Mouse (Mus musculus) intestine, postnatal 0 days (tissue): Measurements from ENCODE around the gene Mctp1. TPM values are rescaled to one million over a fixed set of nuclear protein-coding genes. Genes with fewer than 3 reads are reported as not detected.

Experiments
- ATAC-seq: fragments of 200-750 bp; cut with Nextera tagmentation; 2 replicates; pipeline ENCODE4 v1.8.0; 2017; ENCODE audit warnings: mild to moderate bottlenecking, moderate TSS enrichment, moderate library complexity
- H3K27ac ChIP-seq: fragments of 300-500 bp; sonication (generic); 2 replicates; pipeline ENCODE4 v1.5.1; 2014; ENCODE audit warnings: mild to moderate bottlenecking, low read depth, low read length, moderate library complexity
- H3K27me3 ChIP-seq: fragments of 300-500 bp; sonication (generic); replicated peaks from 2 replicates; pipeline ENCODE4 v1.6.1; 2014; ENCODE audit warnings: low read length, mixed read lengths; ENCODE audit not compliant: control insufficient read depth, insufficient read depth
- H3K36me3 ChIP-seq: fragments of 300-500 bp; sonication (generic); 2 replicates; pipeline ENCODE4 v1.6.1; 2014; ENCODE audit warnings: mild to moderate bottlenecking, moderate library complexity; ENCODE audit not compliant: control insufficient read depth, insufficient read depth
- H3K4me1 ChIP-seq: fragments of 300-500 bp; sonication (generic); replicated peaks from 2 replicates; pipeline ENCODE4 v1.6.1; 2014; ENCODE audit warnings: antibody characterized with exemption, low read length, mixed read lengths; ENCODE audit not compliant: control insufficient read depth, insufficient read depth
- H3K4me2 ChIP-seq: fragments of 300-500 bp; sonication (generic); replicated peaks from 2 replicates; pipeline ENCODE4 v1.6.1; 2014; ENCODE audit warnings: low read depth, mild to moderate bottlenecking, moderate library complexity
- H3K4me3 ChIP-seq: fragments of 300-500 bp; sonication (generic); 2 replicates; pipeline ENCODE4 v1.5.1; 2014; ENCODE audit warnings: low read depth, low read length
- H3K9ac ChIP-seq: fragments of 300-500 bp; sonication (generic); 2 replicates; pipeline ENCODE4 v1.6.1; 2014; ENCODE audit warnings: mild to moderate bottlenecking, low read depth, low read length
- H3K9me3 ChIP-seq: fragments of 300-500 bp; sonication (generic); 2 replicates; pipeline ENCODE4 v1.6.1; 2016; ENCODE audit warnings: mixed run types; ENCODE audit not compliant: control insufficient read depth
- CTCF ChIP-seq: sonication (generic); IDR thresholded peaks from 2 replicates; pipeline ENCODE4 v1.5.1; 2016; ENCODE audit warnings: low read depth, mild to moderate bottlenecking, control low read depth, antibody characterized with exemption, moderate library complexity
- WGBS: fragments of 180-500 bp; shearing (Covaris S2); extraction: QIAGEN DNeasy Blood & Tissue Kit; methylation state at CpG from one replicate; pipeline ENCODE4 v1.1.7; 2014; 5-methylcytosine and 5-hydroxymethylcytosine counted together
- polyA plus RNA-seq: library from polyadenylated mRNA; unstranded; fragments of >200 nt; fragmentation: Nextera tagmentation; extraction: Ambion mirVana; gene quantifications from 2 replicates; pipeline ENCODE4 v1.2.1, GENCODE M21; 2015

Gene Mctp1
- polyA plus RNA-seq, 1 experiment from 2014 or later = 1.2 TPM

- Histone ChIP-seq H3K4me2 (no peak overlapping the region), H3K9me3 (no peaks in the 10 kb centered on the region), H3K4me1 (no peaks in the 10 kb centered on the region), H3K27ac (no peak overlapping the region), H3K9ac (no peak overlapping the region), H3K27me3 (no peaks in the 10 kb centered on the region), H3K4me3 (no peak overlapping the region), H3K36me3 (no peaks in the 10 kb centered on the region)
- ATAC-seq = no peak
- 79% methylated on average over 5 of the region's 5 CpGs for WGBS
- no peak for TF ChIP-seq CTCF
Observed at GRCm38 (mm10) chr13:76840712-76841111, 456.4 kb downstream of the Mctp1 start.

GRCm38 (mm10) chr13:76844629-76845255, 460.4 kb downstream of the Mctp1 start:
- peak; percentile 84 for TF ChIP-seq CTCF
- Histone ChIP-seq H3K27me3 (no peaks in the 10 kb centered on the region), H3K9me3 (no peaks in the 10 kb centered on the region), H3K27ac (no peak overlapping the region), H3K4me1 (no peaks in the 10 kb centered on the region), H3K36me3 (no peaks in the 10 kb centered on the region), H3K4me2 (no peak overlapping the region), H3K4me3 (no peak overlapping the region), H3K9ac (no peak overlapping the region)
- WGBS = 53% methylated on average over 8 of the region's 8 CpGs
- no peak for ATAC-seq

GRCm38 (mm10) chr13:76850412-76851054, 466.2 kb downstream of the Mctp1 start:
- Histone ChIP-seq H3K9me3 (no peaks in the 10 kb centered on the region), H3K27ac (no peak overlapping the region), H3K27me3 (no peaks in the 10 kb centered on the region), H3K4me3 (no peak overlapping the region), H3K36me3 (no peaks in the 10 kb centered on the region), H3K4me2 (no peak overlapping the region), H3K4me1 (no peaks in the 10 kb centered on the region), H3K9ac (no peak overlapping the region)
- TF ChIP-seq CTCF = no peak
- WGBS = 58% methylated on average over 7 of the region's 7 CpGs
- ATAC-seq = no peak

- TF ChIP-seq CTCF = no peak
- no peak overlapping the region for H3K4me2 ChIP-seq
- no peak overlapping the region for H3K4me3 ChIP-seq
- no peaks in the 10 kb centered on the region for H3K36me3 ChIP-seq
- H3K4me1 ChIP-seq = no peaks in the 10 kb centered on the region
- H3K27ac ChIP-seq = no peak overlapping the region
- ATAC-seq = no peak
- H3K9me3 ChIP-seq = no peaks in the 10 kb centered on the region
- no peak overlapping the region for H3K9ac ChIP-seq
- no peaks in the 10 kb centered on the region for H3K27me3 ChIP-seq
- 47% methylated on average over 1 of the region's 1 CpGs for WGBS
Observed at GRCm38 (mm10) chr13:76854306-76854705, 470.0 kb downstream of the Mctp1 start.

GRCm38 (mm10) chr13:76855021-76855420, 470.7 kb downstream of the Mctp1 start:
- Histone ChIP-seq H3K4me3 (no peak overlapping the region), H3K4me2 (no peak overlapping the region), H3K36me3 (no peaks in the 10 kb centered on the region), H3K27me3 (no peaks in the 10 kb centered on the region), H3K9ac (no peak overlapping the region), H3K27ac (no peak overlapping the region), H3K4me1 (no peaks in the 10 kb centered on the region), H3K9me3 (no peaks in the 10 kb centered on the region)
- TF ChIP-seq CTCF = no peak
- ATAC-seq = no peak
- 91% methylated on average over 3 of the region's 3 CpGs for WGBS

- H3K27ac ChIP-seq = no peak overlapping the region
- no peak overlapping the region for H3K9ac ChIP-seq
- no peak overlapping the region for H3K4me2 ChIP-seq
- no peaks in the 10 kb centered on the region for H3K9me3 ChIP-seq
- no peak for TF ChIP-seq CTCF
- no peak overlapping the region for H3K4me3 ChIP-seq
- no peaks in the 10 kb centered on the region for H3K4me1 ChIP-seq
- no peak for ATAC-seq
- no peaks in the 10 kb centered on the region for H3K27me3 ChIP-seq
- no peaks in the 10 kb centered on the region for H3K36me3 ChIP-seq
- WGBS = 66% methylated on average over 5 of the region's 5 CpGs
Observed at GRCm38 (mm10) chr13:76857024-76857423, 472.7 kb downstream of the Mctp1 start.
